Mouse (Mus musculus) G1E (cell line): ENCODE data around the gene Parp16. TPM values are rescaled to one million over a fixed set of nuclear protein-coding genes. Genes with fewer than 3 reads are reported as not detected.

Source experiments
- ATAC-seq: 2 replicates; pipeline ENCODE4 v1.8.0; 2016; ENCODE audit warnings: mild to moderate bottlenecking; ENCODE audit not compliant: insufficient number of reproducible peaks, poor library complexity, low FRiP score, severe bottlenecking; ENCODE audit errors: extremely low read depth
- DNase-seq: peaks from one replicate; pipeline ENCODE4 v3.0.0; 2012; ENCODE audit warnings: low spot score
- H3K27me3 ChIP-seq: 2 replicates; pipeline ENCODE4 v1.6.1; 2012; ENCODE audit warnings: mild to moderate bottlenecking, low read length, inconsistent platforms; ENCODE audit not compliant: insufficient read depth
- H3K36me3 ChIP-seq: replicated peaks from 2 replicates; pipeline ENCODE3; 2012; ENCODE audit warnings: mild to moderate bottlenecking, inconsistent platforms
- H3K4me1 ChIP-seq: 2 replicates; pipeline ENCODE4 v1.6.1; 2012; ENCODE audit warnings: low read depth, low read length, inconsistent platforms, mixed read lengths; ENCODE audit not compliant: insufficient read depth
- H3K4me3 ChIP-seq: 2 replicates; pipeline ENCODE4 v1.5.1; 2012; ENCODE audit warnings: low read depth, mild to moderate bottlenecking, inconsistent platforms, low read length, moderate library complexity, mixed read lengths
- H3K9me3 ChIP-seq: replicated peaks from 2 replicates; pipeline ENCODE4 v1.6.1; 2012; ENCODE audit warnings: inconsistent platforms
- CTCF ChIP-seq: IDR thresholded peaks from 2 replicates; pipeline ENCODE4 v1.5.1; 2012; ENCODE audit warnings: low read depth, low read length, inconsistent platforms, mixed read lengths
- GATA1 ChIP-seq: IDR thresholded peaks from 2 replicates; pipeline ENCODE4 v1.6.1; 2012; ENCODE audit warnings: borderline replicate concordance, low read length, inconsistent platforms, mixed read lengths
- GATA2 ChIP-seq: IDR thresholded peaks from 2 replicates; pipeline ENCODE4 v1.6.1; 2012; ENCODE audit warnings: low read depth, low read length, inconsistent platforms, borderline replicate concordance
- POLR2AphosphoS5 ChIP-seq: IDR thresholded peaks from 2 replicates; pipeline ENCODE4 v1.6.1; 2012; ENCODE audit warnings: low read depth, low read length, inconsistent platforms; ENCODE audit not compliant: insufficient replicate concordance
- TAL1 ChIP-seq: conservative IDR thresholded peaks from 2 replicates; pipeline ENCODE4 v1.6.1; 2012; ENCODE audit warnings: low read depth, low read length, inconsistent platforms, mixed read lengths
- polyA plus RNA-seq: library from polyadenylated mRNA; stranded (reverse); fragments of >175 nt; gene quantifications from 2 replicates; pipeline ENCODE4 v1.2.3, GENCODE M21; 2012
- total RNA-seq, 2 experiments: library from RNA; stranded (forward) in 1 of 2; stranded (reverse) in 1 of 2; fragments of 200-1000 nt in 1 of 2; fragments of >200 nt in 1 of 2; fragmentation: Nextera tagmentation in 1 of 2; gene quantifications; 2 replicates each; pipeline ENCODE4 v1.2.3; 2014 to 2017

The Parp16 gene
- total and polyA plus RNA-seq, 3 experiments, result 7.8 to 15.9 (median 14.8) TPM

GRCm38 (mm10) chr9:65177497-65177896 lies 17.7 kb upstream of the Parp16 start:
- TF ChIP-seq CTCF, result no peak
- no peak for TF ChIP-seq POLR2AphosphoS5
- no peak for TF ChIP-seq GATA1
- TF ChIP-seq GATA2, result no peak
- no peak for TF ChIP-seq TAL1
- no peak for DNase-seq
- peaks cover 66% of the 10 kb centered on the region for H3K27me3 ChIP-seq
- H3K4me3 ChIP-seq, result no peak overlapping the region
- no peaks in the 10 kb centered on the region for H3K9me3 ChIP-seq
- peaks cover 3% of the 10 kb centered on the region; the same call in 1 of the 2 replicates for H3K4me1 ChIP-seq
- ATAC-seq, result no peak
- H3K36me3 ChIP-seq, result no peaks in the 10 kb centered on the region

- ATAC-seq, result no peak
- peaks cover 67% of the 10 kb centered on the region for H3K27me3 ChIP-seq
Measured at GRCm38 (mm10) chr9:65177912-65178311, 17.2 kb upstream of the Parp16 start.

GRCm38 (mm10) chr9:65178336-65179213 lies 16.6 kb upstream of the Parp16 start:
- no peak for DNase-seq
- H3K4me3 ChIP-seq, result no peak overlapping the region
- H3K36me3 ChIP-seq, result no peaks in the 10 kb centered on the region
- no peaks in the 10 kb centered on the region for H3K9me3 ChIP-seq
- TF ChIP-seq GATA2, result no peak
- no peak for TF ChIP-seq GATA1
- no peak for TF ChIP-seq TAL1
- TF ChIP-seq POLR2AphosphoS5, result no peak
- TF ChIP-seq CTCF, result no peak
- peaks cover 3% of the 10 kb centered on the region; the same call in 1 of the 2 replicates for H3K4me1 ChIP-seq
- no peak for ATAC-seq
- H3K27me3 ChIP-seq, result peaks cover 63% of the 10 kb centered on the region

More at GRCm38 (mm10) chr9:65177912-65178311, 17.2 kb upstream of the Parp16 start:
- Histone ChIP-seq H3K4me3 (no peak overlapping the region), H3K9me3 (no peaks in the 10 kb centered on the region), H3K36me3 (no peaks in the 10 kb centered on the region), H3K4me1 (peaks cover 3% of the 10 kb centered on the region; the same call in 1 of the 2 replicates)
- TF ChIP-seq TAL1 (no peak), POLR2AphosphoS5 (no peak), GATA1 (no peak), GATA2 (no peak), CTCF (no peak)
- DNase-seq, result no peak

- ATAC-seq (no peak), DNase-seq (no peak)
- Histone ChIP-seq H3K36me3 (no peaks in the 10 kb centered on the region), H3K4me3 (no peak overlapping the region), H3K9me3 (no peaks in the 10 kb centered on the region), H3K27me3 (peaks cover 66% of the 10 kb centered on the region), H3K4me1 (peaks cover 3% of the 10 kb centered on the region; the same call in 1 of the 2 replicates)
- TF ChIP-seq POLR2AphosphoS5 (no peak), TAL1 (no peak), GATA1 (no peak), GATA2 (no peak), CTCF (no peak)
Measured at GRCm38 (mm10) chr9:65179817-65180624, 15.1 kb upstream of the Parp16 start.

GRCm38 (mm10) chr9:65188599-65188998 lies 6.6 kb upstream of the Parp16 start:
- Histone ChIP-seq H3K9me3 (no peaks in the 10 kb centered on the region), H3K4me3 (no peak overlapping the region), H3K27me3 (peaks cover 21% of the 10 kb centered on the region), H3K4me1 (no peaks in the 10 kb centered on the region), H3K36me3 (no peaks in the 10 kb centered on the region)
- DNase-seq (peak; percentile 70), ATAC-seq (no peak)
- TF ChIP-seq CTCF, result peak; percentile 74
- TF ChIP-seq GATA2, result no peak

GRCm38 (mm10) chr9:65190306-65190705 lies 4.8 kb upstream of the Parp16 start:
- peaks cover 2% of the 10 kb centered on the region; the same call in 1 of the 2 replicates for H3K9me3 ChIP-seq
- H3K27me3 ChIP-seq, result peaks cover 10% of the 10 kb centered on the region; the same call in 1 of the 2 replicates
- H3K36me3 ChIP-seq, result no peaks in the 10 kb centered on the region
- DNase-seq (no peak), ATAC-seq (no peak)
- TF ChIP-seq GATA2, result no peak
- TF ChIP-seq POLR2AphosphoS5, result no peak
- TF ChIP-seq GATA1, result no peak
- no peak for TF ChIP-seq CTCF
- no peak for TF ChIP-seq TAL1
- H3K4me3 ChIP-seq, result no peak overlapping the region
- H3K4me1 ChIP-seq, result peaks cover 10% of the 10 kb centered on the region
